Mouse (Mus musculus) C2C12 (cell line): Measurements from ENCODE around the gene Slmap. TPM values are rescaled to one million over a fixed set of nuclear protein-coding genes. Genes with fewer than 3 reads are reported as not detected.

Experiments used
- H3K27me3 ChIP-seq: one replicate; pipeline ENCODE4 v1.6.1; 2011; ENCODE audit not compliant: control insufficient read depth, insufficient read depth, insufficient read length
- H3K36me3 ChIP-seq: one replicate; pipeline ENCODE4 v1.6.1; 2011; ENCODE audit not compliant: control insufficient read depth, insufficient read depth
- H3K4me3 ChIP-seq: one replicate; pipeline ENCODE4 v1.5.1; 2011; ENCODE audit warnings: mild to moderate bottlenecking, control low read depth; ENCODE audit not compliant: poor library complexity, insufficient read depth, severe bottlenecking
- H3K79me2 ChIP-seq: one replicate; pipeline ENCODE4 v1.6.1; 2011; ENCODE audit not compliant: control insufficient read depth, insufficient read depth
- H3K79me3 ChIP-seq: one replicate; pipeline ENCODE4 v1.6.1; 2011; ENCODE audit warnings: low read depth, control low read depth
- H3ac ChIP-seq: one replicate; pipeline ENCODE3; 2011; ENCODE audit warnings: low read depth; ENCODE audit not compliant: control insufficient read depth, insufficient read length
- CEBPB ChIP-seq: IDR thresholded peaks from one replicate; pipeline ENCODE4 v1.6.1; 2011; ENCODE audit warnings: low read depth, mild to moderate bottlenecking, control low read depth, moderate library complexity
- CTCF ChIP-seq: IDR thresholded peaks from one replicate; pipeline ENCODE4 v1.5.1; 2011; ENCODE audit not compliant: control insufficient read depth, insufficient read depth, insufficient read length
- FOSL1 ChIP-seq: IDR thresholded peaks from one replicate; pipeline ENCODE4 v1.8.0; 2011; ENCODE audit warnings: mild to moderate bottlenecking, low read length; ENCODE audit not compliant: poor library complexity, insufficient read depth, severe bottlenecking
- MAX ChIP-seq: IDR thresholded peaks from one replicate; pipeline ENCODE4 v1.6.1; 2011; ENCODE audit warnings: mild to moderate bottlenecking, control low read depth
- MYOD1 ChIP-seq: IDR thresholded peaks from one replicate; pipeline ENCODE4 v1.6.1; 2011; ENCODE audit warnings: low read depth; ENCODE audit not compliant: control insufficient read depth, insufficient read length
- MYOG ChIP-seq: IDR thresholded peaks from one replicate; pipeline ENCODE4 v1.6.1; 2011; ENCODE audit not compliant: control insufficient read depth, insufficient read length; ENCODE audit errors: extremely low read depth
- USF1 ChIP-seq: IDR thresholded peaks from one replicate; pipeline ENCODE4 v1.6.1; 2011; ENCODE audit warnings: low read depth, mild to moderate bottlenecking, control low read depth, moderate library complexity
- polyA plus RNA-seq: library from polyadenylated mRNA; unstranded; fragments of >200 nt; fragmentation: generic; extraction: Trizol; gene quantifications from one replicate; pipeline ENCODE4 v1.2.1, GENCODE M21; 2012; ENCODE audit warnings: missing spikeins

The Slmap gene
- polyA plus RNA-seq, 1 experiment = 10.8 TPM

DNA sequence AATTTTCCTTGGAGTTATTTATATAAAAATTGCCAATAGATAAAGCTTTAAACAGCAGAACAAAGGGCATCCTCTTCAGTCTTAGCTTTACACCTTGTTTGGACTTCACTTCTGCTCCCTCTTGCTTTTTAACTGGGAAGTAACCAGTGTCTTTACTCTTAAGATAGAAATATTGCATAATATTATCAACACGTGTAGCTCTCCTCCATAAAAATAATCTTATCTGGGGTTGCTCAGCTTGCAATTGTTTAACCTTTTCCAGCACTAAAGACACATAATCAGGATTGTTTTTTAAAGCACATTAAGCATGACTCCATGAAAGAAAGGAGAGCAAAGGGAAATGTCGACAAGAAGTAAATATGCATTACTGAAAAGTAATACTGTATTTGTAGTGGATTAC lies 114.5 kb downstream of the Slmap start:
- H3K27me3 ChIP-seq = no peaks in the 10 kb centered on the region
- TF ChIP-seq FOSL1 = no peak
- no peak for TF ChIP-seq CEBPB
- no peak for TF ChIP-seq MYOG
- no peak for TF ChIP-seq MAX
- no peak for TF ChIP-seq USF1
- TF ChIP-seq MYOD1 = no peak
- no peak for TF ChIP-seq CTCF
- H3ac ChIP-seq = no peak overlapping the region
- peaks cover 72% of the 10 kb centered on the region for H3K36me3 ChIP-seq
- no peaks in the 10 kb centered on the region for H3K79me2 ChIP-seq
- no peak overlapping the region for H3K4me3 ChIP-seq
- H3K79me3 ChIP-seq = no peaks in the 10 kb centered on the region

DNA sequence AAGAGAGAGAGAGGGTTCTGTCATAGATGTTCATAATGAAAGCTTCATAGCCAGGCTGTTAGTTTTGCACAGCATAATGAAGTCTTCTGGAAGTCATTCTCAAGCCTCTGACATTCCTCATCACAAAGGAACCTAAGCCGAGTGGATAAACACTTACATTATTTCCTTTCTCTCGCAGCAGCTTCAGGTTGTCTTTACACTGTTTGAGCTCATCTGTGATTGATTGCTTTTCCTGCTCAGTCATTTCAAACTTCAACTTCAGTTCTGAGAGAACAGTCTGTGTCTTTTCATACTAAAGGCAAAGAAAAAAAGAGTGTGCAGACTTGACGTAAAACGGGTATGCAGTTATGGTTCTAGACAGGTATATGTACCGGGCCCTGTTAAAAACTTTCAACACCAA lies 116.8 kb downstream of the Slmap start:
- Histone ChIP-seq H3K79me2 (no peaks in the 10 kb centered on the region), H3ac (no peak overlapping the region)
- TF ChIP-seq CEBPB (no peak), MYOD1 (no peak), MYOG (no peak), FOSL1 (no peak), USF1 (no peak), MAX (no peak), CTCF (no peak)

DNA sequence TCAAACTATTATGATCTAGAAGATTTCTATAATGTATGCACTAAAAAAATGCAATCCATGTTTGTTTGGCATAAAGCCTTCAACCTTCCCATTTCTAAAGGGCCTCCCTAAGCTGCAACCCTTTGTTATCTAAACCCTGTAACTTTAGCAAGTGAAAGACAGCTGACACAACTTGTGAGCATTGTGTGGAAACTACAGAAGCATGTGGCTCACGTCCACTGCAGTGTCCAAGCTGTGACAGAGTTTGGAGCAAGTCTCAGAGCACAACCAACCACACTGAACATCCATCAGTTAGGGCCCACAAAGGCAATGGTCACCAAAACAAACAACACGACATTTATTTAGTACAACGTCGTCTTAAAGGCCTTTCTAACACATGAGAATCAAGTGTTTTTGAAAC lies 117.6 kb downstream of the Slmap start:
- peaks cover 47% of the 10 kb centered on the region for H3K36me3 ChIP-seq
- no peaks in the 10 kb centered on the region for H3K79me3 ChIP-seq
- H3ac ChIP-seq = no peak overlapping the region
- no peaks in the 10 kb centered on the region for H3K27me3 ChIP-seq
- H3K4me3 ChIP-seq = no peak overlapping the region
- TF ChIP-seq CTCF = no peak
- TF ChIP-seq MAX = no peak
- TF ChIP-seq FOSL1 = no peak
- no peak for TF ChIP-seq USF1
- no peak for TF ChIP-seq CEBPB
- no peak for TF ChIP-seq MYOD1
- no peak for TF ChIP-seq MYOG
- no peaks in the 10 kb centered on the region for H3K79me2 ChIP-seq

More for the DNA sequence above, 116.8 kb downstream of the Slmap start:
- no peaks in the 10 kb centered on the region for H3K27me3 ChIP-seq
- H3K4me3 ChIP-seq = no peak overlapping the region
- no peaks in the 10 kb centered on the region for H3K79me3 ChIP-seq
- peaks cover 54% of the 10 kb centered on the region for H3K36me3 ChIP-seq

DNA sequence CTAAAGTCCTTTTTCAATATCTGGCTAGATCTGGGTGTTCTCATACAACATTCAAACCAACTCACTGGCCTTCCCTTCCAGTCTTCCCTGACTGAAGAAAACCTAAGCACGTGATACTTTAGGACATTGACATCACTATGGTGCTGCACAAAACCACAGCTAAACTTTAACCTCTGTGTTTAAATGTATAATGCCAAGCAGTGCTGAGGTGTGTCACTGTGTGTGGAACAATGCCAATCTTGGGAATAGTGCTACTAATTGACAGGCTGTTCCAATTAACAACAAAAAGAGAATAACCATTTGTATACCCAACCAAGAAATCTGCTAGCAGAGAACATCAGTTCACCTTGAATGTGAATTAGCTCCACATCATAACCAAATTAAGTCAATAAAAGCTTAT lies 121.2 kb downstream of the Slmap start:
- Histone ChIP-seq H3K27me3 (no peaks in the 10 kb centered on the region), H3K79me3 (no peaks in the 10 kb centered on the region), H3K36me3 (peaks cover 24% of the 10 kb centered on the region), H3K4me3 (no peak overlapping the region), H3K79me2 (no peaks in the 10 kb centered on the region), H3ac (no peak overlapping the region)
- no peak for TF ChIP-seq FOSL1
- TF ChIP-seq MAX = no peak
- no peak for TF ChIP-seq CTCF
- TF ChIP-seq CEBPB = no peak
- TF ChIP-seq MYOD1 = no peak
- no peak for TF ChIP-seq USF1

DNA sequence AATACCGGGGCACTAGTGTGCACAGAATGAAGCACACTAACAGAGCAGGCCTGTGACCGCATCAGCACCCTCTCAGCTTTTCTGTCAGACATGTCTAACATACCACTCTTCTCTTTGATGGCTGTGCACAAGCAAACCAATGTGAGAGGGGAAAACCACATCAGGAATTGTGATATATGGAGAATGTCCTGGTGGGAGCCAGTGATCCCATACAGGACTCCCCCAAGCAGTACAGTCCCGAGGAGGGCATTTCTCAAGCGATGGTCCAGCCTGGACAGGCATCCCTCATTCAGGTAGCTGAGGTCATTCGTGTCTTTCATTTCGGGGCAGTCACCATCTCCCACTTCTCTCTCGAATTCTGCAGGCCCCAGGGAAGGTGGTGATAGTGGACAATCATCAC lies 128.0 kb downstream of the Slmap start:
- Histone ChIP-seq H3K79me2 (no peaks in the 10 kb centered on the region), H3K36me3 (no peaks in the 10 kb centered on the region), H3ac (no peak overlapping the region), H3K79me3 (no peaks in the 10 kb centered on the region), H3K27me3 (no peaks in the 10 kb centered on the region), H3K4me3 (no peak overlapping the region)
- TF ChIP-seq FOSL1 (no peak), USF1 (no peak), MAX (no peak), CEBPB (no peak), CTCF (no peak)

DNA sequence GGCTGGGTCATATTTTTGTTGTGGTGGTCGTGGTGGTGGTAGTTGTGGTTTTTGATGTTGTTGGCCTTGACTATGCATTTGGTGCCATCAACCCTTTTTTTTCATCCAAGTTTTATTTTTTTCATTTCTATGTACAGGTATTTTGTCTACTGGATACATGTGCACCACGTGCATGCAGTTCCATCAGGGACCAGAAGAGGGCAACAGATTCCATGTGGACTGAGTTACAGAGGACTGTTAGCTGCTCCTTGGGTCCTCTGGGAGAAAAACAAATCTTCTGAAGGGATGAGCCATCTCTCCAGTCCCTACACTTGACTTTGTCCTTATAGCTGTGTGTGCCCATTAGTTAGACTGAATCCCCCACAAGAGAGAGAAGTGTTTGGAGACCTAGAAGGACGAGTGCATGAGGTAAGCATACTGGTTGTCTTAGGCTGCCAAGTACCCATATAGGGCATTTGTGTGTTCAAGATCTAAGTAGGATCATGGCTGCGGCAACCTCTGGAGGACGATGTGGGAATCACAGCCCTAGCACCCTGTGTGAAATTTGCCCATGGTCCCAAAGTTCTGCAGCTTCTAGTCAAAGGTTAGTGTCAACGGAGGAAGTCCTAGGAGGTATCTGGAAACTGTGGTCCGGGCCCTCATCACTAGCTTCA lies 136.1 kb downstream of the Slmap start:
- Histone ChIP-seq H3K79me3 (no peaks in the 10 kb centered on the region), H3K4me3 (no peak overlapping the region), H3K27me3 (no peaks in the 10 kb centered on the region), H3ac (no peak overlapping the region), H3K79me2 (no peaks in the 10 kb centered on the region), H3K36me3 (no peaks in the 10 kb centered on the region)
- TF ChIP-seq USF1 = no peak
- no peak for TF ChIP-seq CEBPB
